ENCODE assay signal across 27 mouse cellular contexts in genomic region chr12:91327527-91327926, GRCm38 (mm10). TPM values are rescaled to one million over a fixed set of nuclear protein-coding genes. Genes with fewer than 3 reads are reported as not detected.
A peak's percentile ranks its signal among the peaks of the same experiment; 100 is the strongest.
DNase-seq lines count a peak whose midpoint lies in the region; ATAC-seq and TF ChIP-seq lines count a peak whose summit lies in the region.
"Had no signal": no experiment of that assay in that cellular context is flagged by ENCODE, and none has a peak within 500 bp of the region (broad histone marks: within the 10 kb centered on the region; RNA-seq: fewer than 3 reads in every experiment).

No protein-coding gene starts in this region.

- no peak overlapping the region for H3K4me3 ChIP-seq in liver, postnatal 0 days (ENCODE audit: low read depth, low read length)
- H3K4me3 ChIP-seq in liver, embryonic 13.5 days (replicated peaks) = no peak overlapping the region
- H3K4me3 ChIP-seq: embryonic facial prominence, embryonic 12.5 days; erythroblast, embryonic 14.5 days; heart, embryonic 12.5 days; hindbrain, embryonic 12.5 days; lung, embryonic 15.5 days; neural tube, embryonic 15.5 days had no signal

- no peak for TF ChIP-seq CTCF in liver, postnatal 0 days (IDR thresholded peaks at IDR 0.05; ENCODE audit: low read depth)

- H3K4me1 ChIP-seq in liver, postnatal 0 days (ENCODE audit: insufficient read depth) = 0 out of 2 replicates have a peak, but pooled peaks cover 2% of the 10 kb centered on the region
- H3K4me1 ChIP-seq in liver, embryonic 13.5 days (replicated peaks) = peaks cover 25% of the 10 kb centered on the region
- H3K4me1 ChIP-seq: embryonic facial prominence, embryonic 12.5 days; heart, embryonic 12.5 days; hindbrain, embryonic 12.5 days; lung, embryonic 15.5 days; neural tube, embryonic 15.5 days had no signal

- H3K4me2 ChIP-seq in liver, postnatal 0 days (ENCODE audit: low read depth, low read length) = no peak overlapping the region
- 0 out of 2 replicates have a peak overlapping the region, but pooled peaks have one; percentile 11 for H3K4me2 ChIP-seq in liver, embryonic 13.5 days
- H3K4me2 ChIP-seq: embryonic facial prominence, embryonic 12.5 days; heart, embryonic 12.5 days; hindbrain, embryonic 12.5 days; lung, embryonic 15.5 days; midbrain, embryonic 11.5 days; neural tube, embryonic 15.5 days had no signal

- no peaks in the 10 kb centered on the region for H3K27me3 ChIP-seq in liver, postnatal 0 days (ENCODE audit: insufficient read depth, low read length)
- H3K27me3 ChIP-seq in liver, embryonic 13.5 days = no peaks in the 10 kb centered on the region
- H3K27me3 ChIP-seq: embryonic facial prominence, embryonic 12.5 days; heart, embryonic 12.5 days; hindbrain, embryonic 12.5 days; lung, embryonic 15.5 days; neural tube, embryonic 15.5 days had no signal

- H3K27ac ChIP-seq in liver, postnatal 0 days (ENCODE audit: low read depth) = no peak overlapping the region
- H3K27ac ChIP-seq in liver, embryonic 13.5 days = 0 out of 2 replicates have a peak overlapping the region, but pooled peaks have one; percentile 40
- H3K27ac ChIP-seq: embryonic facial prominence, embryonic 12.5 days; hindbrain, embryonic 12.5 days; kidney, postnatal 0 days; lung, embryonic 15.5 days; neural tube, embryonic 15.5 days had no signal

- H3K9ac ChIP-seq in liver, postnatal 0 days (replicated peaks) = no peak overlapping the region
- H3K9ac ChIP-seq in liver, embryonic 13.5 days = no peak overlapping the region
- H3K9ac ChIP-seq: embryonic facial prominence, embryonic 12.5 days; heart, embryonic 12.5 days; hindbrain, embryonic 12.5 days; lung, embryonic 15.5 days; neural tube, embryonic 15.5 days had no signal

- TF ChIP-seq EP300 in liver, postnatal 0 days (IDR thresholded peaks at IDR 0.05; ENCODE audit: low read depth) = no peak

- no peak for ATAC-seq in liver, postnatal 0 days
- ATAC-seq in common myeloid progenitor, adult 5-6 weeks (replicated peaks; ENCODE audit: low read depth, poor library complexity, severe bottlenecking) = peak; percentile 77
- ATAC-seq in liver, embryonic 13.5 days (ENCODE audit: low read depth) = peak; percentile 95
- ATAC-seq in megakaryocyte-erythroid progenitor cell, adult 5-6 weeks (replicated peaks; ENCODE audit: low FRiP score, low TSS enrichment, poor library complexity, severe bottlenecking) = peak; percentile 95
- ATAC-seq: CD4-positive, CD25-positive, alpha-beta regulatory T cell, adult 4 months; forebrain, embryonic 14.5 days had no signal

- 50% methylated on average over 4 of the region's 4 CpGs for WGBS in liver, postnatal 0 days (ENCODE audit: insufficient replicate concordance)
- 40% methylated on average over 4 of the region's 4 CpGs for WGBS in liver, embryonic 13.5 days (ENCODE audit: insufficient replicate concordance)

- H3K36me3 ChIP-seq in liver, postnatal 0 days (replicated peaks; ENCODE audit: insufficient read depth, low read length) = peaks cover 5% of the 10 kb centered on the region; the same call in 1 of the 2 replicates
- H3K36me3 ChIP-seq in liver, embryonic 13.5 days = peaks cover 28% of the 10 kb centered on the region
- H3K36me3 ChIP-seq: embryonic facial prominence, embryonic 12.5 days; hindbrain, embryonic 12.5 days; neural tube, embryonic 15.5 days had no signal

- DNase-seq in liver = peak; percentile 58
- no peak for DNase-seq in liver, postnatal 0 days
- DNase-seq in liver, embryonic 13.5 days = peak; percentile 47
- DNase-seq in right cerebral cortex, postnatal 10 days (ENCODE audit: low spot score in 2 of 2) = no peak
- DNase-seq in embryo, embryonic 10 days (ENCODE audit: low spot score) = no peak
- DNase-seq in kidney, adult 11 months = no peak
- DNase-seq: adrenal gland, adult 2 months; cerebellum, adult 9-10 months; gastrocnemius, postnatal 14 days; heart, adult 18-20 months; heart, postnatal 14 days; kidney, adult 2 months; layer of hippocampus, adult 9-11 months; lung, postnatal 4 days; thymus, postnatal 14 days had no signal

- H3K9me3 ChIP-seq in liver, postnatal 0 days (ENCODE audit: low read length) = no peaks in the 10 kb centered on the region
- H3K9me3 ChIP-seq in liver, embryonic 13.5 days (replicated peaks) = no peaks in the 10 kb centered on the region
- H3K9me3 ChIP-seq: embryonic facial prominence, embryonic 12.5 days; heart, embryonic 12.5 days; hindbrain, embryonic 12.5 days; lung, embryonic 15.5 days; neural tube, embryonic 15.5 days had no signal

RNA-seq across cellular contexts. Expression of gene Cep128, which starts 56.7 kb away (rescaled TPM):
- polyA plus RNA-seq in liver, postnatal 0 days (2015; fragmentation: Nextera tagmentation; extraction: Ambion mirVana) = 3.1 and 3.7 TPM in 2 replicates
- 63.7 and 75.1 TPM in 2 replicates for total RNA-seq in common myeloid progenitor, adult 5-6 weeks (2017)
- 9.0 and 11.0 TPM in 2 replicates for polyA plus RNA-seq in liver, embryonic 13.5 days (2015; fragmentation: Nextera tagmentation; extraction: Ambion mirVana)
- total RNA-seq in megakaryocyte-erythroid progenitor cell, adult 5-6 weeks (2014; fragmentation: Nextera tagmentation) = 62.2 and 81.3 TPM in 2 replicates
- 49.6 and 87.1 TPM in 2 replicates for total RNA-seq in megakaryocyte-erythroid progenitor cell, adult 5-6 weeks (2017)

RNA-seq across cellular contexts. Expression of gene Tshr, which starts 56.8 kb away (rescaled TPM):
- polyA plus RNA-seq in liver, postnatal 0 days (2015; fragmentation: Nextera tagmentation; extraction: Ambion mirVana) = 0.02 and 0.07 TPM in 2 replicates
- total RNA-seq in common myeloid progenitor, adult 5-6 weeks (2017) = not detected in 2 replicates
- polyA plus RNA-seq in liver, embryonic 13.5 days (2015; fragmentation: Nextera tagmentation; extraction: Ambion mirVana) = 0.13 TPM in 1 of 2 replicates, not detected in the other
- not detected in 2 replicates for total RNA-seq in megakaryocyte-erythroid progenitor cell, adult 5-6 weeks (2014; fragmentation: Nextera tagmentation)
- not detected in 2 replicates for total RNA-seq in megakaryocyte-erythroid progenitor cell, adult 5-6 weeks (2017)
- polyA plus RNA-seq: CD4-positive, CD25-positive, alpha-beta regulatory T cell, adult 4 months; erythroblast, embryonic 14.5 days had no signal

Comparison
In these comparisons a context has a peak if more than half of its experiments do, and no peak if none do; other contexts are left out.
1. DNase-seq: peak in liver (single experiment) and liver, embryonic 13.5 days (single experiment); none in liver, postnatal 0 days (single experiment), right cerebral cortex, postnatal 10 days (0 of 2), embryo, embryonic 10 days (single experiment) and kidney, adult 11 months (single experiment).